In genomic region chr5:101535451-101535850, GRCm38 (mm10) we compare ENCODE assay signal across 30 mouse cellular contexts.
DNase-seq lines count a peak whose midpoint lies in the region; ATAC-seq and TF ChIP-seq lines count a peak whose summit lies in the region.
"Had no signal": no experiment of that assay in that cellular context is flagged by ENCODE, and none has a peak within 500 bp of the region (broad histone marks: within the 10 kb centered on the region; RNA-seq: fewer than 3 reads in every experiment).

No protein-coding gene starts in this region.

- H3K4me2 ChIP-seq in lung, postnatal 0 days (replicated peaks; ENCODE audit: low read depth, low read length), result no peak overlapping the region
- H3K4me2 ChIP-seq: embryonic facial prominence, embryonic 13.5 days; forebrain, embryonic 12.5 days; forebrain, embryonic 15.5 days; heart, embryonic 12.5 days; heart, embryonic 15.5 days; hindbrain, embryonic 14.5 days had no signal

- H3K9ac ChIP-seq in lung, postnatal 0 days (replicated peaks; ENCODE audit: low read depth), result no peak overlapping the region
- H3K9ac ChIP-seq in ES-E14 (ENCODE audit: insufficient read depth, low read depth, low read length, poor library complexity, severe bottlenecking), result no peak overlapping the region
- H3K9ac ChIP-seq: embryonic facial prominence, embryonic 13.5 days; forebrain, embryonic 12.5 days; forebrain, embryonic 15.5 days; heart, embryonic 12.5 days; heart, embryonic 15.5 days; hindbrain, embryonic 14.5 days had no signal

- in situ Hi-C loops in ES-E14 (cut with MboI; ENCODE audit: low sequenced_read_pairs in 2 of 2, unreplicated experiment in 2 of 2), result no loop called here

- DNase-seq in lung, postnatal 10 days, result peak; percentile 8
- DNase-seq in lung, postnatal 0 days (ENCODE audit: low spot score), result no peak
- DNase-seq in ES-CJ7 (ENCODE audit: low read depth, low spot score), result peak; percentile 60
- peak; percentile 43 for DNase-seq in ES-E14 (ENCODE audit: low read depth, low spot score)
- DNase-seq in adrenal gland, postnatal 4 days (ENCODE audit: low spot score in 2 of 2), result no peak
- no peak for DNase-seq in natural killer cell, adult 2 months (ENCODE audit: low spot score in 2 of 2)
- DNase-seq: adrenal gland, adult 8-10 months; adrenal gland, postnatal 25 days; cerebellum, adult 18-20 months; cerebellum, adult 9-10 months; cerebellum, postnatal 14 days; gastrocnemius, postnatal 10 days; heart, adult 18-20 months; heart, postnatal 10 days; heart, postnatal 36 days had no signal

- H3K4me3 ChIP-seq in lung, postnatal 0 days (ENCODE audit: low read depth, low read length), result no peak overlapping the region
- no peak overlapping the region for H3K4me3 ChIP-seq in ES-E14 (ENCODE audit: insufficient read depth in 1 of 2, low read depth in 1 of 2, low read length in 2 of 2, poor library complexity in 1 of 2, severe bottlenecking in 1 of 2)
- H3K4me3 ChIP-seq: embryonic facial prominence, embryonic 10.5 days; embryonic facial prominence, embryonic 13.5 days; erythroblast, embryonic 14.5 days; forebrain, embryonic 12.5 days; forebrain, embryonic 15.5 days; heart, embryonic 12.5 days; heart, embryonic 15.5 days had no signal

- TF ChIP-seq CTCF in lung, postnatal 0 days (IDR thresholded peaks at IDR 0.05), result no peak

- no peak for TF ChIP-seq EP300 in lung, postnatal 0 days (IDR thresholded peaks at IDR 0.05)

- no peaks in the 10 kb centered on the region for H3K9me3 ChIP-seq in lung, postnatal 0 days (ENCODE audit: low read length)
- no peaks in the 10 kb centered on the region for H3K9me3 ChIP-seq in ES-E14 (ENCODE audit: control insufficient read depth, insufficient read depth, low read depth, low read length)
- H3K9me3 ChIP-seq: embryonic facial prominence, embryonic 13.5 days; forebrain, embryonic 12.5 days; forebrain, embryonic 15.5 days; heart, embryonic 15.5 days had no signal

- H3K4me1 ChIP-seq in lung, postnatal 0 days (ENCODE audit: insufficient read depth, low read depth, low read length), result no peaks in the 10 kb centered on the region
- peaks cover 0 to 6% of the 10 kb centered on the region in 2 experiments; a peak in 1 of 4 replicates for H3K4me1 ChIP-seq in ES-E14 (ENCODE audit: control insufficient read depth in 2 of 2, insufficient read depth in 2 of 2, low read length in 2 of 2, poor library complexity in 1 of 2)

- ATAC-seq in lung, postnatal 0 days, result no peak
- ATAC-seq: activated CD4-positive, CD25-positive, alpha-beta regulatory T cell, adult 4 months; CD4-positive, CD25-positive, alpha-beta regulatory T cell, adult 4 months; forebrain, embryonic 15.5 days; hindbrain, postnatal 0 days; inflammation-experienced regulatory T-cells, adult 6 months; intestine, embryonic 16.5 days; Patski had no signal

- 51% methylated on average over 5 of the region's 5 CpGs for WGBS in lung, postnatal 0 days

- H3K27ac ChIP-seq in lung, postnatal 0 days (ENCODE audit: low read length), result no peak overlapping the region
- no peak overlapping the region for H3K27ac ChIP-seq in ES-E14 (ENCODE audit: insufficient read depth, low read depth, low read length, poor library complexity, severe bottlenecking)
- H3K27ac ChIP-seq: embryonic facial prominence, embryonic 10.5 days; embryonic facial prominence, embryonic 13.5 days; forebrain, embryonic 12.5 days; forebrain, embryonic 15.5 days; heart, embryonic 15.5 days; hindbrain, embryonic 14.5 days; hindbrain, postnatal 0 days had no signal

- H3K36me3 ChIP-seq in lung, postnatal 0 days (ENCODE audit: insufficient read depth, low read length), result no peaks in the 10 kb centered on the region
- H3K36me3 ChIP-seq in ES-E14 (ENCODE audit: control insufficient read depth, insufficient read depth, low read length, poor library complexity, severe bottlenecking), result no peaks in the 10 kb centered on the region
- H3K36me3 ChIP-seq: embryonic facial prominence, embryonic 10.5 days; embryonic facial prominence, embryonic 13.5 days; forebrain, embryonic 12.5 days; forebrain, embryonic 15.5 days; G1E; heart, embryonic 12.5 days; heart, embryonic 15.5 days had no signal

- peaks cover 16% of the 10 kb centered on the region for H3K27me3 ChIP-seq in lung, postnatal 0 days (replicated peaks; ENCODE audit: insufficient read depth, low read length)

TF ChIP-seq in ES-E14, 5 proteins besides CTCF, POLR2A, EP300 and RAD21:
- TF ChIP-seq ZC3H11A (IDR thresholded peaks at IDR 0.05; ENCODE audit: borderline replicate concordance, low read depth, low read length) (no peak), HCFC1 (IDR thresholded peaks at IDR 0.05; ENCODE audit: borderline replicate concordance, insufficient read depth, low read length) (no peak), ZNF384 (IDR thresholded peaks at IDR 0.05; ENCODE audit: low read depth, low read length) (no peak), MAFK (IDR thresholded peaks at IDR 0.05; ENCODE audit: insufficient read depth, low read depth, low read length) (no peak), CHD2 (IDR thresholded peaks at IDR 0.05; ENCODE audit: low read depth, low read length) (no peak)

Comparison
In these comparisons a context has a peak if more than half of its experiments do, and no peak if none do; other contexts are left out.
1. DNase-seq: peak in lung, postnatal 10 days (single experiment), ES-CJ7 (single experiment) and ES-E14 (single experiment); none in lung, postnatal 0 days (single experiment), adrenal gland, postnatal 4 days (0 of 2) and natural killer cell, adult 2 months (0 of 2).